Mouse (Mus musculus) cortical plate, adult 2 months (tissue): ENCODE results near the gene D130043K22Rik.

ENCODE experiments used
- CTCF ChIP-seq: fragments of 200-500 bp; IDR thresholded peaks from 2 replicates; pipeline ENCODE4 v1.5.1; 2011; ENCODE audit warnings: mild to moderate bottlenecking, control low read depth, low read length; ENCODE audit not compliant: insufficient read depth; ENCODE audit errors: extremely low read depth
- POLR2A ChIP-seq: fragments of 200-500 bp; IDR thresholded peaks from 2 replicates; pipeline ENCODE4 v1.6.1; 2011; ENCODE audit warnings: mild to moderate bottlenecking, low read length, control low read depth; ENCODE audit not compliant: insufficient read depth; ENCODE audit errors: extremely low read depth

DNA sequence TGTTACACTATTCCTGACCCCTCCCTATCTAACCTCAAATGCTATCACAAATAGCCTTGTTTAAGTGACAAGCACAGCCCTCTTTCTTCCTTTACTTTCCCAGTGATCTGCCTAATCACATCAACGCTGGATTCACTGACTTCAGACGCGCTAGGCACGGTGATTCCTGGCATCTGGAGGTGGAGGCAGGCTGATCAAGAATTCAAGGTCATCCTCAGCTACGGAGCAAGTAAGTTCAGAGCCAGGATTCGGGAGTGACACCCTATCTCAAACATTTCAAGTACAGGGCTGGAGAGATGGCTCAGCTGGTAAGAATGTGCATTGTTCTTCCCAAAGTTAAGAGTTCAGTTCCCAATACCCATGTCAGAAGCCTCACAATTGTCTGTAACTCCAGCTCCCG is 18.8 kb upstream of the D130043K22Rik start:
- TF ChIP-seq CTCF (no peak), POLR2A (no peak)
